Mouse (Mus musculus) T-helper 2 cell (primary cell): ENCODE measurements around the gene B3gnt2.

ENCODE experiments used
- in situ Hi-C: fragments of 300-600 bp; cut with MboI, MseI; formaldehyde crosslinking; loops from one replicate; pipeline ENCODE4 v1.15.1; 2025; ENCODE audit warnings: high pct_unique_total_duplicates

Gene B3gnt2

GRCm38 (mm10) chr11:22860335-22861227 is at the start of gene B3gnt2:
Gene B3gnt2, minus strand, starts transcription at chr11:22860961.
- in situ Hi-C loops = loop anchor here (5.0 kb wide), 1 partner anchor 97 kb away; no protein-coding TSS in a partner anchor

GRCm38 (mm10) chr11:22906453-22906865 is 45.7 kb upstream of the B3gnt2 start:
- in situ Hi-C loops = no loop called here

- in situ Hi-C loops = no loop called here
These were observed 42.2 kb upstream of the B3gnt2 start for GRCm38 (mm10) chr11:22902923-22903322.

GRCm38 (mm10) chr11:22900041-22900440 is 39.3 kb upstream of the B3gnt2 start:
- in situ Hi-C loops = no loop called here

- in situ Hi-C loops = loop anchor here (25.0 kb wide), 1 partner anchor 1335 kb away; the partner anchor contains the start of genes Mdh1 and Wdpcp
These were observed 36.9 kb upstream of the B3gnt2 start for GRCm38 (mm10) chr11:22897642-22898041.

- in situ Hi-C loops = loop anchor here (25.0 kb wide), 1 partner anchor 1335 kb away; the partner anchor contains the start of genes Mdh1 and Wdpcp
These were observed 36.4 kb upstream of the B3gnt2 start for GRCm38 (mm10) chr11:22897127-22897526.

- in situ Hi-C loops = loop anchor here (25.0 kb wide), 1 partner anchor 1331 kb away; the partner anchor contains the start of genes Mdh1 and Wdpcp
These were observed 32.3 kb upstream of the B3gnt2 start for GRCm38 (mm10) chr11:22893075-22893474.

DNA sequence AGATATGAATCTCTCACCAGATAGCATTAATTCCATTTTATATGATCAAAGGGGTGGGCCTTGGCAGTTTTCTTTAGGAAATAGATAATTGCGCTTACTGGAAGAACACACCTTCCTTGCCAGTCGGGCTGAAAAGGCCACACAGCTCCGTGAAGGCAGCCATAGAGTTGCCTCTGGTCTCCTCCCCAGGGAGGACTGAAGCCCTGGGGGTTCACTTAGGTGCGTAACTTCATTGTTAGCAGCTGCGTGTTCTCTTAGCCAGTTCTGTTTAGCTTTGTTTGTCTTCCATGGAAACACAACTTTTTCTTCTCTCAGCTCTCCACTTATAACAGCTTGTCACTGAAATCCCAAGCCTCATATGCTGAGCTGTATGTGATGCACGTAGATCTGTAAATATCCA is 31.7 kb upstream of the B3gnt2 start:
- in situ Hi-C loops = loop anchor here (25.0 kb wide), 1 partner anchor 1330 kb away; the partner anchor contains the start of genes Mdh1 and Wdpcp

DNA sequence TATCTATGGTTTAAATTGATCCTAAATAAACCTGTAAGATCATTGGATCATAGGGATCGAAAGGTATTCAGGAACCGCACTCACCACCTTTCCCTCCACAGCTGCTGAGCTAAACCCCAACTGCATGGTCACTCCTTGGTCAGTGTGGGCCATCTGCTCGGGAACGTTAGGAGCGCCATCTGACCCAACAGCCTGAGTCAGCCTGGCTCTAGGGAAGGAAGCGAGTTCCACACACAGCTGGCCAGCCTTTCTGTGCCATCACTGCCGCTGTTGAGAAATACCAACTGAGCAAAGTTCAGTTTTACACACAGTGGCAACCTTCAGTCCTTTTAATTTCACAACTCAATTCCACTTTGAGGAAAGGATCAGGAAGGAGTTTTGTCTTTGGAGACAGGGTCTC is 31.1 kb upstream of the B3gnt2 start:
- in situ Hi-C loops = loop anchor here (25.0 kb wide), 1 partner anchor 1330 kb away; the partner anchor contains the start of genes Mdh1 and Wdpcp

DNA sequence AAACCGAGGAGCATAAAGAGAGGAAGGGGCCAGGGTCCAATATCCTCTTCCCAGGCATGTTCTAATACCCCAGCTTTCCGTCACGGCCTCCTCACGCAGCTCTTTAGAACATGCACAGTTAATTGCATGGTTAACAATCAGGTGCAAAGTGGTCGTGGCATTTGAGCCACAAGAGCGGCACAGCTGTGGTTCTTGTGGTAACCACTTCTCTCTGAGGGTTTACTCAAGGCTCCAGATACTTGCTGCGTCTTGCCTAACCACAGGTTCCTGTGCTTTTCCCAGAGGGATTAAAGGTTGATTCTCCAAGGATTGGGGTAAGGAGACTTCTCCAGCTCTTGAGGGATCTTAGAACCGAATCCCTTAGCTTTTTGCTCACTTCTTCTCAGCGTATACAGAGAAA is 30.5 kb upstream of the B3gnt2 start:
- in situ Hi-C loops = loop anchor here (25.0 kb wide), 1 partner anchor 1329 kb away; the partner anchor contains the start of genes Mdh1 and Wdpcp

- in situ Hi-C loops = loop anchor here (25.0 kb wide), 1 partner anchor 1327 kb away; the partner anchor contains the start of genes Mdh1 and Wdpcp
These were observed 28.5 kb upstream of the B3gnt2 start for GRCm38 (mm10) chr11:22889224-22889623.

DNA sequence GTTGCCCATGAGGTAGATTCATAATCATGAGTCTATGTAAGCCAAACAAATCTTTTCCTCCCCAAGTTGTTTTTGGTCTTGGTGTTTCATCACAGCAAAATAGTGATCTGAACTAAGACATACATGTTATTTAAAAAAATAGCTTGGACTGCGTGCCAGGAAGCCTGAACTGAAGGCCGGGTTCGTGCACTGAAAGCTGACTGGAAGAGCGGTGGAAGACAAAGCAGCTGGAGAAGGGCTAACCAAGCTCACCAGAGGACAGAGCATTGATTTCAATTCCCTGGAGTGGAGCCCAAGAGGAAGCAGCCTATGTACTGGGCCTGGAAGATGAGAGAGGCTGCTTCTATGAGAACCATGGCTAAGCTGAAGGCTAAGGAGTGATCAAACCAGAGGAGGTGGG is 26.2 kb upstream of the B3gnt2 start:
- in situ Hi-C loops = loop anchor here (25.0 kb wide), 1 partner anchor 1325 kb away; the partner anchor contains the start of genes Mdh1 and Wdpcp

- in situ Hi-C loops = loop anchor here (25.0 kb wide), 1 partner anchor 1323 kb away; the partner anchor contains the start of genes Mdh1 and Wdpcp
These were observed 24.6 kb upstream of the B3gnt2 start for GRCm38 (mm10) chr11:22885350-22885749.

GRCm38 (mm10) chr11:22883676-22884075 is 22.9 kb upstream of the B3gnt2 start:
- in situ Hi-C loops = loop anchor here (25.0 kb wide), 1 partner anchor 1321 kb away; the partner anchor contains the start of genes Mdh1 and Wdpcp

DNA sequence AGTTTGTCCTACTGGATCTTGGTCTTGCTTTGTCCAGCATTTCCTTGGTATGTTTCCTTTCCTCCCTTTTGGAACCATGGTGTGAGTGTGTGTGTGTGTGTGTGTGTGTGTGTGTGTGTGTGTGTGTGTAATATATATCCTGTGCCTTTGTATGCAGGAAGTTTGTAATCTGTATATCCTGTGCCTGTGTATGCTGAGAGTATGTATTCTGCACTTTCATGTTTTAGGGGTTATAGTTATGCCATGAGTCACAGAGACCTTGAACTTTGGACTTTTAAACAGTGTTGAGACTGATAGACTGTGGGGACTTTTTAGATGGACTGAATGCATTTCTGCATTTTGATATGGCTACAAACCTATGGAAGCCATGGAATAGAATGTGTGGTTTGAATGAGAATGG is 22.2 kb upstream of the B3gnt2 start:
- in situ Hi-C loops = loop anchor here (25.0 kb wide), 1 partner anchor 1321 kb away; the partner anchor contains the start of genes Mdh1 and Wdpcp

- in situ Hi-C loops = loop anchor here (25.0 kb wide), 1 partner anchor 1318 kb away; the partner anchor contains the start of genes Mdh1 and Wdpcp
These were observed 19.8 kb upstream of the B3gnt2 start for GRCm38 (mm10) chr11:22880383-22881172.

- in situ Hi-C loops = loop anchor here (25.0 kb wide), 1 partner anchor 1317 kb away; the partner anchor contains the start of genes Mdh1 and Wdpcp
These were observed 18.9 kb upstream of the B3gnt2 start for GRCm38 (mm10) chr11:22879645-22880044.

DNA sequence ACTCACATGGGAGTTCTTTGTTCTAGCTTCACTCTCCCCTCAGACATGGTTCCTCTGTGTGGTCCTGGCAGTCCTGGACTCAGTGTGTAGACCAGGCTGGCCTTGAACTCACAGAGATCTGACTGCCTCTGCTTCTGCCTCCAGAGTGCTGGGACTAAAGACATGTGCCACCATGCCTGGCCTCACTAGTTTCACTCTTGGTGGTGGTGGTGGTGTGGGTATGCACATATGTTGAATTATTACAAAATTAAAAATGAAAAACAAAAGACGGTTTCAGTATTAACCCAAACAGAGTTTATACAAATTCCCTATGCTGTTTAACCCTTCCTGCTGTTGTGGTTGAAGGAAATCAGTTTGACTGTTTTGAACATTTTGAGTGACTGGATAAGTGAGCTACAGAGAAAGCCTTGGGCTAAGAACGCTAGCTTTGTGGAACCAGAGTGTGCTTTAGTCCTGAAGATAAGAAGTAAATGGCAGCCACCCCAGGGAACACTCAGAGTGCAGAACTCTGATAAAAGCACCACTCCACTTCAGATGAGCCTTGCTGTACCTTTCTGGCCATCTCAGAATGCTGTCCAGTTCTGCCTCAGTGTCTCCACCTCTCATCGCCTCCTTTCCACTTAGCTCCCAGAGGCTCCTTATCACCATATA is 16.0 kb upstream of the B3gnt2 start:
- in situ Hi-C loops = loop anchor here (25.0 kb wide), 1 partner anchor 1315 kb away; the partner anchor contains the start of genes Mdh1 and Wdpcp

DNA sequence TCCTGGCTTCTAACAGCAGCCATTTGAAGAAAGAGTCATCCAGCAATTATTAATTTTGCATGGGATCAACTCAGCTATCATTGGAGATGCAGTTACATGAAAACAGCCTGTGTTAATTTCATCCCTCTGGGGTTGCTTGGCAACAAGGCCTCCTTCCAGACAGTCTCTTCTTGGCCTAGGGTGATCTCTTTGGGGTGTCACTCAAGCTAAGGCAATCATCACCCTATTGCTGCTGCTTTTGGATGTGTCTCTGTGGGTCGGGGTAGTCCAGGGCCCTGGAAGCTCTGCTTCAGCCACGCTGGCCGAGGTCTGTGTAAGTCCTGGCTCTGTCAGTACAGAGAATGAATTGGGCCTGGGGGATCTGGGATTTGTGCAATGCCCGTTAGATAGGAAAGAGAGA is 14.5 kb upstream of the B3gnt2 start:
- in situ Hi-C loops = loop anchor here (25.0 kb wide), 1 partner anchor 1313 kb away; the partner anchor contains the start of genes Mdh1 and Wdpcp

DNA sequence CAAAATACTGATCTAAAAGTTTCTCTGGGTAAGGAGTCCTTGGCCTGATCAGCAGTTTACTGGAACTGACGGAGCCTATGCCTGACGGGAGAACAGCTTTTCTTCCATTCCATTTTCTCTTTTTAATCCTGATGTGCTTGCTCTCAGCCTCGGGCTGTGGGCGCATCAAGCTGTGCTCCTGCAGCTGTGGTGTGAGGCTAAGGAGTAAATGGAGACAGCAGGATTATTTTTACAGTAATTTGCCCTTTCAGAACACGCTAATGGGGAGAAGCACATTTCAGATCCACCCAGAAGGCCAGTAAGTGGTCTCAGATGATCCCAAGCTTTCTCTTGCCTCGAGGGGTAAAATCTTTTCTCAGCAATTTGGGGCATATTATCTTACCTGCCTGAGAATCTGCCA is 14.0 kb upstream of the B3gnt2 start:
- in situ Hi-C loops = loop anchor here (5.0 to 25.0 kb wide), 2 partner anchors 53 to 1312 kb away; partner anchors contain the start of genes Mdh1 and Wdpcp
